Mouse (Mus musculus) thymus, postnatal 36 days (tissue): Measurements from ENCODE around the gene Tff3.

ENCODE experiments used
- DNase-seq, 2 experiments: peaks; one replicate each; pipeline ENCODE4 v3.0.0; 2022; ENCODE audit warnings: mixed read lengths in 2 of 2

Tff3 gene

DNA sequence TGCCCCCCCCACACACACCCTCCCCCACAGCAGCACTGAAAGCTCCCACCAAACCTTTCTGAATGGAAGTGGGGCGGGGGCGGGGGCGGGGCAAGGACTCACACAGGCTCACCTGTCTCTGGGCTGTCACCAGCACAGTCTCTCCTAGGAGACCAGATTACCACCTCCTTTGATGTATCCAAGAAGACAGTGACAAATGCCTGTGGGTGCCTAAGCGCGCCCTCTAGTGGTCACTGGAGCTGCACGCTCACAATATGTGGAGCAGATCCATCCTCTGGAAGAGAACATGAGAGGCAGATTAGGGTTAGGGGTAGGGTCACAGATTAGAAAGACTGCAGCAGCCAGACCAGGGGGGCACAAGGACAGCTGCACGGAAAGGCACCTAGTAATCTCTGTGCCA is 10.0 kb downstream of the Tff3 start:
- DNase-seq: peak; percentile 81 to 82

DNA sequence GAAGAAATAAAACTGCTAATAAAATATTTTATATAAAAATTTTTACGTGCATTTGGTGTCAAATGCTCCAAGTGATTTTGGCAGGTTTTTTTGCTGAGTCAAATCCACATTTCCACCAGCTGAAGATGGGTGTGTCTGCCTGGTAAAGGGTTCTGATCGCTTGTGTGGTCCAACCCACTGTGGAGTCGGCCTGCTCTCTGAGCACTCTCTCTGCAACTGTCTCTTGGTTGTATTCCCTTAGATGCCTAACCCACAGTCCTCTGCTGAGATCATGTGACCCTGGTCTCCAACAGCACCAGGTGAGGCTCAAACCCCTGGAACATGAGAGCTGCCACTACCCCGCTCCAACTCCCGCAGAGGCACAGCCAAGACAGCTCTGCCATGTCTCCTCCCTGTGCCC is 11.5 kb downstream of the Tff3 start:
- no peak for DNase-seq

DNA sequence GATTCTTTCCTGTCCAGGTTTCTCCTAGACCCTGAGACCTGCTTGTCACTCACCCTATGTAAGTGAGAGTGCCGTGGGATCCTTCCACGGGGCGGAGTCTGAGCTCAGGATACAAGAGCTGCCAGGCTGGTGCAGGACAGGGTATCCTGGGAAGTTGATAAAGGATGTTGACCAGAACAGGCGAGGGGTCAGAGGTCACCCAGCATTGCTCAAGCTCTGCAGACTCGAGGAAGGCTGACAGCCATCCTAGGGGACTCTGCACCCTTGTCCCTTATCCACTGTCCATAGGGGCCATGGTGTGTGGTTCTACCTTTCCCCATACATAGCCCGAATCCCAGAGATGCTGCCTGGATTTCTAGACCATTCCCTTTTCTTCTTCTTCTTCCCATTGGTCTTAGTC is 13.4 kb downstream of the Tff3 start:
- no peak for DNase-seq

DNA sequence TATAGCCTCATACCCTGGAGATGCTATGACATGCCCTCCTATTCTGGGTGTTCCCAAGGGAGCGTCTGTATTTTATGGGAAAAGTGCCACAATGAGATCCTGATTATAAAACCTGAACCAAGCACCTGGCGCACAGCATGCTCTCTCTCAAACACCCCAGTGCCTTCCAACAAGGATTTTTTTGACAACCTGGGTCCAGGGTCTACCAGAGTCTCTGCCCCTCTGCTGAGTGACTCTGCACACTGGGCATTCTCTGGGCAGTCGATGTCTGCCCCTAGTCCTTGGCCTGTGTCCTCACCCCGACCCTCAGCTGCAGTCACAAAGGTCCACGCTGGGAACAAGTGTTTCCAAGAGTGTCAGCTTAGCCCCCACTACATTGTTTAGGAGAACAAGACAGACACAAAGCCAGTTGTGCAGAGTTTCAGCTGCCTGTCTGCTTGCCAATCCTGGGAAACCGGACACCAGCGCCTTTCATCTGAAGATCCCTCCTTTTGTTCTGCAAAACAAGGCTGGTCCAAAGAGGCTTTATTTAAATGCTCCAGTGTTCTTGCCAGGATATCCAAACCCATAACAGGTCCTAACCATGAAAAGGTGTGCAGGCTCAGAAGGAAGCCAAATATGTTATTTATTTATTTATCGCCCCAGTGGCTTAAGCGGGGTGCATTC is 16.1 kb downstream of the Tff3 start:
- no peak for DNase-seq

DNA sequence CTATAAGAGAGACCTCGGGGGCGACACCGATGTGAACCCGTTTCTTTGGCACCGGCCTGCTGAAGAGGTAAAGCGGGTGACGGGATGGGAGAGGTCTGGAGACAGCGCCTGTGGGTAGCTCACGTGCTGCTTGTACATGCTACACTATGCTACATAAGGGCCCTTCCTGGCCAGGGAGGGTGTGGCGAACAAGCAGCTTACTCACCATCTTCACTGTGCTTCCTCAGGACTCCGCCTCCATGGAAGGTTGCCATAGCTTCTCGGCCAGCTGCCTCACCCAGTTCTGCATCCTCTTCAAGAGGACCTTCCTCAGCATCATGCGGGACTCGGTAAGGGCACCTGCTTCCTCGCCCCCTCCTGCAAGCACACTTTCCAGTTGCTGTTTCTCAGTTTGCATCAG is 21.1 kb downstream of the Tff3 start:
- DNase-seq: no peak

DNA sequence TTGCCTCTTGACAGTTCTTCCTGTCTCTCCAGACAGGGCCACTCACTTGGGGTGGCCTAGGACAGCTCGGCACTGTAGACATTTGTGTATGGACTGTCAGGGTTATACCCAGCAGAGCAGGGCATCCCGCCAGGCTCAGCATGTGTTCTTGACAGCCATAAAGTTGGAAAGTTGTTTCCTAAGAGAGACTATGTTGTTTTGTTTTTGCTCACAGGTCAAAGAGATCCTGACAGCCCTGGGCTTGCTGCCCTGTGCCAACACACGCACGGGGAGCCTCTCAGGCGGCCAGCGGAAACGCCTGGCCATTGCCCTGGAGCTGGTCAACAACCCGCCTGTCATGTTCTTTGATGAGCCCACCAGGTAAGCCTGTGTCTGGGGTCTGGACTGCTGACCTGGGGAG is 25.6 kb downstream of the Tff3 start:
- no peak for DNase-seq

DNA sequence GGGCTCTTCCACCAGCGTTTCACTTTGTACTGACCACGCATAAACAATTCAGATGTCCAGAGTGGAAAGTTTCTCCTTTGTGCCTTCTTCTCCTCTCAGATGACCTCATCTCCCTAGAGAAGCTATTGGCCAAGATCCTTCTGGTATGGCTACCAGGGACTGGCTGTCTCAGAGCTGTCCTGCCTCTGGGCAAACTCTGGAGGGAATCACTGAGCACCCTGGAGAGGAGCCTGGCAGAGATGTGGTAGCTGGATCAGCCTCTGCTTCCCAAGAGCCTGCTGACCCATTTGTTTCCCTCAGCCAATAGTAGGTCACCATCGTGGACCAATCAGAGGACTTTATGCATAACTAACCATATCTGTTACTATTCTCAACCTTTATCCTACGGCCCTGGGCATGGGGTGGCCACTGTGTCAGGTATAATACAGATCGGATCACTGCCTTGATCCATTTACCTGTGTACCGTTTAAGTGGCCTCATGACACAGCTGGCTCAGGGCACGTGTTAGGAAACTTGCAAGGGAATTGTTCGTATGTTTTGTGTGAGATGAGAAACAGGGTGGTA is 26.4 kb downstream of the Tff3 start:
- no peak for DNase-seq

DNA sequence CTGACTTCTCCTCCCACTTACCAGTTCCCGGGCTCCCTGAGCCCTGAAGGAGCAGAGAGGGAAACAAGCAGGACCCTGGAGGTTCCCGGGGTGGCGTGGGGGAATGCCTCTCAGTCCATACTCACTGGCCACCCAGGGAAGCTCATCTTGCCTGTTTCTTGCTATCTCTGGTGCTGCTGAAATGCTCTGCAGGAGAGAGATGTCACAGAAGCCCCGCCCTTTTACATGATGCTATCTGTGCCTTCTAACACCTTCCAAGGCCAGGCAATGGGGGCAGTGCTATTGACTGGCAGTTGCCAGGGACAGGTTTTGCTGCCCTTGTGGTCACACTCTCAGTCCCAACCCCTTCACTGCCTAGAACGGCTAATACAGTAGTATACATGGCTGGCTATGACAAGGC is 30.7 kb downstream of the Tff3 start:
- DNase-seq: no peak

DNA sequence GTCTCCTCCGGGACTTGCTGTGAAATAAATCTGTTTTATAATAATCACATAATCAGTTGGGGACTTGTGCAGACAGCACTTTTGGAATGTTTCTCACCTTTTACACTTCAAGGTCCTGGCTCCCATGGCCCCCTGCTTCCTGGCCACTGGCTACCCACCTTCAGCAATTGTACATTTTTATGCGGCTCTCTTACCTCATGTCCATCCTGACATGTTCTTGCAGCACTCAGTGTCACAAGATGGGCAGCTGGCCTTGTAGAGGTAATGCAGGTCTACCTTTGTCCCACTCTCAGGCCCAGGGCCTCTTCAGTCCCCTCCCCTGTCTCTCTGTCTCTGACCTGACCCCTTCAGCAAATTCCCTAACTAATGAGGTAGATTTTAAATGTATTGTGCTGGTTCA is 32.6 kb downstream of the Tff3 start:
- no peak for DNase-seq

DNA sequence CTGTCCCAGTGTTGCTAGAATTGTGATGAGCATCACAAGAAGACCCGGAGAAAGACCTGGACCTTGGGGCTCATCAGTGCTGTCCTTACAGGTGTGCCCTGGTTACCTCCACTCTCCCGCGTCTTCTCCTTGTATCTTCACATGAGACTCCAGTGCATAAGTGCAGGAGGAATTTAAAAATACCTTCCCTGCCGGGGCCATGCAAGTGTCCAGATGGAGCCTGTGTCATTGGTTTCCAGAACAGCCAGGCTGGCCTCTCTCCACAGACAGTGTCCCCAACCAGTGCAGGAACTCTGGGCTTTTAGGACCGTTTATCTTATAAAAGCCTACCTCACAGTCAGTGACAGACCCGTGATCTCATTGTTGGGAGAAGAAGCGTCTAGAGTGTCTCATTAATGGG is 33.9 kb downstream of the Tff3 start:
- DNase-seq: no peak

DNA sequence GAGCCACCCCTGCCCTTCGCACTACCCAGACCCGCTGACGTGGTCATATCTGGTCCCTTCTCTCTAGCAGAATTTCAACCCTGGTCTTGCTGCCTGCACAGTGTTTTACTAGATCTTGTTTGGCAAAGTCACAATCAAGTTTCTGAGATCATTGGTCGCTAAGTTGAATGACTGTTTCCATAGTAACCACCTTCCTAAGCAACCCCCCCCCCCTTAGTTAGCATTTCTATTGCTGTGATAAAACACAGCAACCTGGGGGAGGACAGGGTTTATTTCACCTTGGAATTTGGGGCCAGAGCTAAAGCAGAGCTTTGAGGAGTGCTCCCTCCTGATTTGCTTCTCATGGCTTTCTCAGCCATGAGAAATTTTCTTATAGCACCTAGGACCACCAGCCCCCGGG is 34.7 kb downstream of the Tff3 start:
- DNase-seq: no peak

DNA sequence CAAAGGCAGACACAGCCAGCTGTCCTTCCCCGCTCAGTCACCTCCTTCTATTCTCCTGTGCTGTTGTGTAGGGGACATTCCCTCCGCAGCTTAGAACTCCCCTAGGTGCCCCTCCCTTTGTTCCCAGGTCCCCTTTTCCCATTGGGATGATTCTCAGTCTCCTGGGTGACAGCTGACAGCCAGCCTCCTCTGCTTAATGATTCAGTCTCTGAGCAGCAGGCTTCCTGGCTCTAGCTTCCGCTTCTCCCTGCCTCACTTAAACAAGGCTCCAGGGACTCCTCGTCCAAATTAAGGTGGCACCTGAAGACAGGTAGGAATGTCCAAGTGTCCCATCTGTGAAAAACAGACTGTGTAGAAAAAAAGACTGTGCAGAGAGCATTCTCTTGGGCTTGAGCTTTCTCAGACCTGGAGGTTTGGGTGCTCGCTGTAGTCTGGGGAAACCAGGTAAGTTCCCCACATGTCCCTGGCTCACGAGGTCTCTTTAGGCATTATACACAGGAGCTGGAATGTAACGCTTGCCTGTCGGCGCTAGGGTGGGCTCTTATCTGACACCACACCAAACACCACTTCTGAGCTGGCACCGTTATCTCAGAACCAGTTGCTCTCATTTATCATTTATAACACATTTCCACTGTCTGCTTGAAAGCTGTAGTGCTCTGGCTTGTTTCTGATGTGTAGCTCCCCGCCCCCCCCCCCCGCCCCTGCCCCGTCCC is 38.3 kb downstream of the Tff3 start:
- DNase-seq: no peak

DNA sequence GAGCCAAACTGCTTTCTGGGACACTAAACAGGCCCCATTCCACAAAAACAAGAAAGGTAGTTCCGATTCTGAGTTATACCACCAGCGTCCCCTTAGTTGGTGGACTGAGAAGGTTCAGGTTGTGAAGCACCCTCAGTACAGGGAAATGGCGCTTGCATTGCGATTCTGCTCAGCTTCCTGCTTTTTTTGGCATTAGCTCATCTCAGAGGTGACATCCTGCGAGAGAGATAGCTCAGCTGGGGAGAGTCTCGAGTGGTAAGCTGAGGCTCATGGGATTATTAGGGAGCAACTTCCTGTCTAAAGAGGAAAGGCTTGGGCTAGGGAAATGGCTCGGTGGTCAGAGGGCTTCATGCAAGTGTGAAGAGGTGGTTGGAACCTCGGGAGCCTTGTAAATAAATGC is 39.6 kb downstream of the Tff3 start:
- DNase-seq: no peak

DNA sequence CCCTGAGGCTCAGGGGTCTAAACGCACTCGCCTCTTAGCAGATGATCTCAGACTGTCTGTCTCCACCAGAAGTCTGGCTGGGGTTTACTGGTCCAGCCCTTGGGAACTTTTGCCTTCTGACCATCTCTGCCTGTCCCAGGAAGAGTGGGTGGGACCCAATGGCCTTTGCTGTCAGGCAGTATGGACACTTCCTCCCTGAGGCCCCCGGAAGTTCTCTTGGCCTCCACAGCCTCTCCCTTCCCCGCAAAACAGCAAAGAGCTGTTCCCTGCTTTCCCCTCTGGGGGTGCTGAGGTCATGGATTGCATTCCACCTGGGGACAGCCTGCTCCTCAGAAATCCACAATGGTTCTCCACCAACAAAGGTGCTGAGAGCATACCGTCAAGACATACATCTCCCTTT is 40.7 kb downstream of the Tff3 start:
- DNase-seq: no peak

DNA sequence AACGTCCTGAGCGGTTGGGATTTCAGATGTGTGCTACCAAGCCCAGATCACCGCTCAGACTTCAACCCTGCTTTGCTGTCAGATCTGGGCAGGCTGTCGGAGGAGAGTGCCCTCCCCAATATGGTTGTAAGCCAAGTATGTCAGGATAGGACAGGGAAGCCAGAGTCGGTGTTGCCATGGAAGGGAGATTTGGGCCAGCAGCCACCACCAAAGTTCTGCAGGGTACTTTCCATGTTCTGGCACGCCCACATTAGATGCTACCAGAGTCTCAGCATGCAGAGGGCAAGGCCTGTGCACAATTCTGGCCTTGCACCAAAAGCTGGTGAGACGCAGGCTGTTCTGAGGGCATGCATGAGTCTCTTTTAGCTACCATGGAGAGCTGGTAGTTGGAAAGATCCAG is 43.2 kb downstream of the Tff3 start:
- no peak for DNase-seq

DNA sequence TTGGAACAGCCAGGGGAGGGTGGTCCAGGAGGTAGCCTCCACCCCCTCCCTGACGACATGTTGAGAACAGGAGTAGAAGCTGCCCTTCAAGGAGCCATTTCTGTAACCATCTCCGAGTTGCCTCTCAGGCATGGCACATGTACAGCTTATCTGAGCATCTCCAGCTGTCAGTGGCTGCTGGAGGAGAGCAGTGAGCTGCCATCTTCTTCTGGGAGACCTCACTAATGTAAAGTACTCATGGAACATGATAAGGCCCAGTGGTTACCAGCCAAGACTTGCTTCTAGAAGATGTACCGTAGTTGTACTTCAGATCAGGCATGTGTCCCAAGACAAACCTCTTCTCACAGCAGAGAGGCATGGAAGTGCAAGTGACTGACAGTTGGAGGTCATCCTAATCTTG is 43.9 kb downstream of the Tff3 start:
- DNase-seq: no peak

DNA sequence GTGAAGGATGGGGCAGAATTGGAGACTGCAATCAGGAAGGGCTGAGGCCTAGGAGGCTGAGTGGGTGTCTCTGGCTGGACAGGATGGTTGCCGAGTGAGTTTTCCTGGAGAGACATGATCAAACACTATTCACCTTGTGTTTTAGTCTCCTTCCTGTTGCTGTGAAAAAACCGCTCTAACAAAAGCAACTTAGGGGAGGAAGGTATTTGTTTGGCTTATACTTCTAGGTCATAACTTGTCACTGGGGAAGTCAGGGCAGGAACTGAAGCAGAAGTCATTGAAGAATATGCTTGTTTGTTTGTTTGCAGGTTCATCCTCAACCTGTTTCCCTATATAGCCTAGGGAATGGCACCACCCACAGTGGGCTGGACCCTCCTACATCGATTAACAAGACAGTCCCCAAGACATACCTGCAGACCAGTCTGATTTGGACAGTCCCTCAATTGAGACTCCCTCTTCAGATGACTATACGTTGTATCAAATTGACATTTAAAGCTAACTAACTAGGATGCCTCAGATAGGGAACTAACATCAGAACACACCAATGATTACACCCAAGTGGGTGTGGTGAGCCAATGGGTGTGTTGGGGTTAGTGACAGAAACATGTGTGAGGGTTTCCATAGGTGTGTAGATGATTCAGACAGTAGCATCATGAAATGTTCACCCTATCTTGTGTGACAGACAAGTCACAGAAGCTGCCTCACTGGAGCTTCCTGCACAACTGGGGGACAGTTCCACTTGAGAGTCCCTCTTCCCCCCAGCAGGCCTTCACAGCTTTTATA is 47.0 kb downstream of the Tff3 start:
- no peak for DNase-seq

DNA sequence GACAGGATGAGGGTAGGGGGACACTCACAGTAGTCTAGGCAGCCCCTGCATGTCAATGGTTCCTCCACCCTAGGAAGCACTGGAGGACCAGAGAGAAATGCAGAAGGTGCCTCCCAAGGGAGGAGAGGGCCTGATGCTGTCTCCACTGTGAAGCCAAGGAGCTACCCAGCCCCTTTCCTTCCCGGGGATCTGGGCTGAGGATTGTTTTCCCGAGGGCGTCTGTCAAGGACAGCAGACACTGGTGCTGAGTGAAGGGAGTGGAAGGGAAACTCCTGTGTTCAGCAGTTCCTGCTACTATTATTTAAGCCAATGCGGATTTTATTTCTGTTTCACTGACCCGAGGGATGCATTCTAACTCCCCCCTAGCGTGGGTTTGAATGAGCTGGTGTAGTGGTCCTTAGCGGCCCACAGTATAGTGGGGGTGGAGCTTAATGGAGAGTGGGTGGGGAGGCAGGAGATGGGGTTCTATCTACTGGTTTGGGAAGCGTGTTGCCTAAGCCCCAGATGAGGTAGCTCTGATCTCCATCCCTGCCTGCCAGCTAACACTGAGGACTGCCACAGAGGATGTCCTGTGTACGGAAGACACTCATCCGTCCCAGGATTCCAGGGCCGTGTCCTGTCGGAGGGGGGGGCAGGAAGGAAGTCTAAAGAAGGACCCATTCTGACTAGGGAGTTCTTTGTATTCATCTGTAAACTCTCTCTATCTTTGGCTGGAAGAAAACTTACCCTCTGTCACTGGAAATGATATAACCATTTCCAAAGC is 50.2 kb downstream of the Tff3 start:
- DNase-seq: no peak

DNA sequence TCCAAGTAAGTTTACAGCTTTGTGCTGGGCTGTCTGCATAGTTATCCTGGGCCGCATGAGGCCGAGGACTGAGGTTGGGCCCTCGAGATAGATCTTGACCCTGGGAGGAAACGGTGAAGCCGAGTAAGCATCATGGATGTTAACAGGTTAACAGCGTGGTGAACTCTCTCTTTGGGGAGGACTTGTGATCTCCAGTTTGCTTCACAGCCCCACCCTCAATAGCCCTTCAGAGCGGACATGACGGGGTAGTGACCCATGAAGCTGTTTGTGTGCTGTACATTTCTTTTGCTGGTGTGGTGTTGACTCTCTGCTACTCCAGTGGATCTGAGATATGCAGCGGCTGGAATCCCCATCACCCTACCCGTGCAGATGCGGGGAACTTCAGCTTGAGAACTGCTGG is 50.9 kb downstream of the Tff3 start:
- no peak for DNase-seq

DNA sequence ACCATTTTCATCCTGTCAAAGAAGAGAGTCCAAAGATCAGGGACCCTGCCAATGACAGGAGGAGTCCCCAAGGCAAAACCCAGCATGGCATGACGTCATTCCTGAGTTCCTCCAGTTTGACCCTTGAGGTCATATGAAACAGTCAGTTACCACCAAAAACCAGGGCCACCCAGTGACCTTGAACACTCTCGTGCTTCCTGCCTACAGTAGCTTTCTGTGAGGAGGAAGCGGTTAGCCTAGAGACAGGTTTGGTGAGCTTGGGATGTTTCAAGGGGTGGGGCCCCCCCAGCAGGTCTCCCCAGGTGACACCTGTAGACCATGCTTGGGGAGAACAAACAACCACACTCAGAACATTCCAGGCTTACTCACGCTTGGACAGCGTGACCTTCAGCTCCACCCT is 51.9 kb downstream of the Tff3 start:
- DNase-seq: peak; percentile 59 to 75

DNA sequence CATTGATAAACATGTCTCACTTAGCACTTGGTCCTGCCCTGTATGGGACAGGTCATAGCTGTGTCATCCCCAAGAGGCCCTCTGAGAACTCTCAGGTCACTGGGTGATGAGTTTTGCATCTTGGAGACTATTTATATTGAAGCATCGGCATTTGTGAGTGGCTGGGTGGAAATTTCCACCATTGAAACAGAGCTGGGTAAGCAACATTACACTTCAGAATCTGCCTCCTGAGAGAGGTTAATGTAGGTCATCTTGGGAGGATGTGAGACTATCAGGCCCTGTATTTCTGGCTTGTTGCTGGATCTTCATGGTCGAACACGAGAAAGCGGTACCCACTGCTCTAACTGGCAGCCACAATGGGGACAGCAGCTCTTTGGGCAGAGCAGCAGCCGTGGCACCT is 54.0 kb downstream of the Tff3 start:
- no peak for DNase-seq
